Mouse (Mus musculus) neural tube, embryonic 10.5 days (tissue): ENCODE data around the gene Lilra6.
"Not testable (repeated sequence)": the region's sequence is repeated elsewhere in the genome, so short reads cannot be mapped to it uniquely, and the experiment has no call there.

Experiments used
- DNase-seq: peaks from one replicate; pipeline ENCODE4 v3.0.0-alpha.2; 2017; ENCODE audit warnings: low spot score; ENCODE audit errors: extremely low spot score

Gene Lilra6

GRCm38 (mm10) chr7:3915387-3915786, at the start of gene Lilra6:
TSS of gene Lilra6 (minus strand) at chr7:3915503.
- not testable (repeated sequence) for DNase-seq

GRCm38 (mm10) chr7:3962017-3962416, 46.7 kb upstream of the Lilra6 start:
- no peak for DNase-seq

- no peak for DNase-seq
Observed at GRCm38 (mm10) chr7:3957387-3957786, 42.1 kb upstream of the Lilra6 start.

- DNase-seq: no peak
Observed at GRCm38 (mm10) chr7:3949159-3949558, 33.9 kb upstream of the Lilra6 start.

- DNase-seq: no peak
Observed at GRCm38 (mm10) chr7:3948223-3948622, 32.9 kb upstream of the Lilra6 start.

- no peak for DNase-seq
Observed at GRCm38 (mm10) chr7:3946117-3946516, 30.8 kb upstream of the Lilra6 start.

- no peak for DNase-seq
Observed at GRCm38 (mm10) chr7:3940915-3941314, 25.6 kb upstream of the Lilra6 start.

GRCm38 (mm10) chr7:3939866-3940525, 24.7 kb upstream of the Lilra6 start:
- no peak for DNase-seq

- not testable (repeated sequence) for DNase-seq
Observed at GRCm38 (mm10) chr7:3935473-3935872, 20.2 kb upstream of the Lilra6 start.

- no peak for DNase-seq
Observed at GRCm38 (mm10) chr7:3903704-3904103, 11.6 kb downstream of the Lilra6 start.

- DNase-seq: not testable (repeated sequence)
Observed at GRCm38 (mm10) chr7:3898036-3898590, 17.2 kb downstream of the Lilra6 start, which contains the start of gene Gm14548. TSS of gene Gm14548 (minus strand) at chr7:3898120.

- not testable (repeated sequence) for DNase-seq
Observed at GRCm38 (mm10) chr7:3875032-3875431, 40.3 kb downstream of the Lilra6 start.
